Mouse (Mus musculus) CH12.LX (cell line): ENCODE data around the gene Gtf2ird2. TPM values are rescaled to one million over a fixed set of nuclear protein-coding genes. Genes with fewer than 3 reads are reported as not detected.

ENCODE experiments used
- DNase-seq: peaks from one replicate; pipeline ENCODE4 v3.0.0-alpha.2; 2013; ENCODE audit errors: extremely low read depth
- H3K27ac ChIP-seq: 2 replicates; pipeline ENCODE4 v1.5.1; 2012; ENCODE audit warnings: low read depth, mild to moderate bottlenecking, control low read depth, moderate library complexity; ENCODE audit not compliant: insufficient read depth
- H3K27me3 ChIP-seq: replicated peaks from 2 replicates; pipeline ENCODE3; 2012; ENCODE audit warnings: inconsistent platforms
- H3K36me3 ChIP-seq, 2 experiments: replicated peaks in 1 of 2; 2 replicates each; pipeline versions ENCODE3 to v1.6.1; 2012; ENCODE audit warnings: inconsistent platforms in 1 of 2, low read length in 1 of 2, mild to moderate bottlenecking in 1 of 2, mixed read lengths in 1 of 2, moderate library complexity in 1 of 2; ENCODE audit not compliant: control insufficient read depth in 1 of 2, insufficient read depth in 1 of 2
- H3K4me1 ChIP-seq, 2 experiments: 2 replicates each; pipeline ENCODE4 v1.6.1; 2012; ENCODE audit warnings: inconsistent platforms in 1 of 2, moderate library complexity in 1 of 2; ENCODE audit not compliant: insufficient read depth in 2 of 2, control insufficient read depth in 1 of 2
- H3K4me2 ChIP-seq: 2 replicates; pipeline ENCODE4 v1.6.1; 2012; ENCODE audit warnings: low read depth, mild to moderate bottlenecking, control low read depth; ENCODE audit not compliant: poor library complexity, insufficient read depth, severe bottlenecking
- H3K4me3 ChIP-seq, 3 experiments: fragments of 150-350 bp in 1 of 3; sonication (generic) in 1 of 3; replicated peaks in 1 of 3; 2 replicates each; pipeline versions ENCODE3 to v1.5.1; 2011 to 2012; ENCODE audit warnings: low read depth in 2 of 3, low read length in 2 of 3, mild to moderate bottlenecking in 2 of 3, moderate library complexity in 2 of 3, control low read depth in 1 of 3, improper control_type of control experiment in 1 of 3, inconsistent platforms in 1 of 3, mixed read lengths in 1 of 3; ENCODE audit not compliant: poor library complexity in 1 of 3
- H3K79me2 ChIP-seq: replicated peaks from 2 replicates; pipeline ENCODE4 v1.6.1; 2012; ENCODE audit warnings: mild to moderate bottlenecking, moderate library complexity; ENCODE audit not compliant: control insufficient read depth, poor library complexity, insufficient read depth, severe bottlenecking; ENCODE audit errors: extremely low read depth
- H3K9ac ChIP-seq: 2 replicates; pipeline ENCODE4 v1.6.1; 2012; ENCODE audit warnings: low read depth, mild to moderate bottlenecking, control low read depth, moderate library complexity; ENCODE audit not compliant: insufficient read depth
- H3K9me3 ChIP-seq: replicated peaks from 2 replicates; pipeline ENCODE3; 2012; ENCODE audit warnings: low read length, inconsistent platforms, mixed read lengths
- BHLHE40 ChIP-seq: IDR thresholded peaks from 2 replicates; pipeline ENCODE4 v1.6.1; 2011; ENCODE audit warnings: mild to moderate bottlenecking, low read depth, low read length, improper control_type of control experiment
- CHD2 ChIP-seq: IDR thresholded peaks from 2 replicates; pipeline ENCODE4 v1.6.1; 2011; ENCODE audit warnings: low read length, improper control_type of control experiment
- CTCF ChIP-seq, 2 experiments: IDR thresholded peaks in 1 of 2; conservative IDR thresholded peaks in 1 of 2; 2 replicates each; pipeline ENCODE4 v1.5.1; 2011 to 2012; ENCODE audit warnings: low read depth in 2 of 2, low read length in 2 of 2, improper control_type of control experiment in 1 of 2, inconsistent platforms in 1 of 2, mild to moderate bottlenecking in 1 of 2, moderate library complexity in 1 of 2
- E2F4 ChIP-seq: IDR thresholded peaks from 2 replicates; pipeline ENCODE4 v1.6.1; 2011; ENCODE audit warnings: low read depth, low read length, improper control_type of control experiment; ENCODE audit not compliant: insufficient replicate concordance
- ELF1 ChIP-seq: IDR thresholded peaks from 2 replicates; pipeline ENCODE4 v1.6.1; 2014; ENCODE audit warnings: low read depth, mild to moderate bottlenecking, inconsistent platforms, low read length, improper control_type of control experiment
- EP300 ChIP-seq: IDR thresholded peaks from 2 replicates; pipeline ENCODE4 v1.6.1; 2011; ENCODE audit warnings: low read length, improper control_type of control experiment
- GABPA ChIP-seq: IDR thresholded peaks from 2 replicates; pipeline ENCODE4 v1.6.1; 2012; ENCODE audit warnings: low read depth, low read length, improper control_type of control experiment, inconsistent platforms; ENCODE audit not compliant: insufficient replicate concordance
- HCFC1 ChIP-seq: IDR thresholded peaks from 2 replicates; pipeline ENCODE4 v1.6.1; 2012; ENCODE audit warnings: low read depth, mild to moderate bottlenecking, inconsistent platforms, low read length, improper control_type of control experiment
- JUND ChIP-seq: conservative IDR thresholded peaks from 2 replicates; pipeline ENCODE4 v1.6.1; 2011; ENCODE audit warnings: low read depth, low read length, improper control_type of control experiment
- KAT2A ChIP-seq: IDR thresholded peaks from 2 replicates; pipeline ENCODE4 v1.6.1; 2012; ENCODE audit warnings: low read length, improper control_type of control experiment, inconsistent platforms; ENCODE audit not compliant: insufficient replicate concordance
- MAX ChIP-seq: IDR thresholded peaks from 2 replicates; pipeline ENCODE4 v1.6.1; 2011; ENCODE audit warnings: low read length, improper control_type of control experiment
- MAZ ChIP-seq: IDR thresholded peaks from 2 replicates; pipeline ENCODE4 v1.6.1; 2012; ENCODE audit warnings: low read depth, mild to moderate bottlenecking, inconsistent platforms, low read length, improper control_type of control experiment, moderate library complexity
- MEF2A ChIP-seq: IDR thresholded peaks from 2 replicates; pipeline ENCODE4 v1.6.1; 2014; ENCODE audit warnings: low read depth, mild to moderate bottlenecking, inconsistent platforms, low read length, improper control_type of control experiment, borderline replicate concordance
- MXI1 ChIP-seq: IDR thresholded peaks from 2 replicates; pipeline ENCODE4 v1.6.1; 2011; ENCODE audit warnings: mild to moderate bottlenecking, low read depth, low read length, improper control_type of control experiment
- MYC ChIP-seq: IDR thresholded peaks from 2 replicates; pipeline ENCODE4 v1.6.1; 2011; ENCODE audit warnings: low read depth, mild to moderate bottlenecking, improper control_type of control experiment, low read length
- NELFE ChIP-seq: IDR thresholded peaks from 2 replicates; pipeline ENCODE4 v1.6.1; 2011; ENCODE audit warnings: low read depth, low read length, improper control_type of control experiment
- NRF1 ChIP-seq: IDR thresholded peaks from 2 replicates; pipeline ENCODE4 v1.6.1; 2014; ENCODE audit warnings: low read depth, mild to moderate bottlenecking, inconsistent platforms, low read length, improper control_type of control experiment, moderate library complexity
- POLR2A ChIP-seq: IDR thresholded peaks from 2 replicates; pipeline ENCODE4 v1.6.1; 2011; ENCODE audit warnings: low read depth, mild to moderate bottlenecking, improper control_type of control experiment, low read length
- POLR2AphosphoS2 ChIP-seq: IDR thresholded peaks from 2 replicates; pipeline ENCODE4 v1.6.1; 2011; ENCODE audit warnings: low read depth, low read length, improper control_type of control experiment
- RAD21 ChIP-seq: IDR thresholded peaks from 2 replicates; pipeline ENCODE4 v1.6.1; 2011; ENCODE audit warnings: low read depth, mild to moderate bottlenecking, low read length, improper control_type of control experiment, moderate library complexity
- SMC3 ChIP-seq: IDR thresholded peaks from 2 replicates; pipeline ENCODE4 v1.6.1; 2011; ENCODE audit warnings: low read depth, low read length, improper control_type of control experiment
- TBP ChIP-seq: conservative IDR thresholded peaks from 2 replicates; pipeline ENCODE4 v1.6.1; 2011; ENCODE audit warnings: low read depth, low read length, improper control_type of control experiment
- TCF12 ChIP-seq: IDR thresholded peaks from 2 replicates; pipeline ENCODE4 v1.6.1; 2014; ENCODE audit warnings: low read depth, mild to moderate bottlenecking, inconsistent platforms, low read length, improper control_type of control experiment
- UBTF ChIP-seq: IDR thresholded peaks from 2 replicates; pipeline ENCODE4 v1.6.1; 2012; ENCODE audit warnings: low read depth, mild to moderate bottlenecking, inconsistent platforms, low read length, improper control_type of control experiment, moderate library complexity
- USF1 ChIP-seq: IDR thresholded peaks from 2 replicates; pipeline ENCODE4 v1.6.1; 2014; ENCODE audit warnings: low read depth, mild to moderate bottlenecking, inconsistent platforms, low read length, improper control_type of control experiment
- USF2 ChIP-seq: conservative IDR thresholded peaks from 2 replicates; pipeline ENCODE4 v1.6.1; 2011; ENCODE audit warnings: low read depth, low read length, improper control_type of control experiment
- ZC3H11A ChIP-seq: IDR thresholded peaks from 2 replicates; pipeline ENCODE4 v1.6.1; 2012; ENCODE audit warnings: low read depth, mild to moderate bottlenecking, inconsistent platforms, low read length, improper control_type of control experiment
- ZNF384 ChIP-seq: IDR thresholded peaks from 2 replicates; pipeline ENCODE4 v1.6.1; 2012; ENCODE audit warnings: low read depth, low read length, improper control_type of control experiment, inconsistent platforms
- dilution Hi-C: fragments of 300-500 bp; cut with MboI; formaldehyde crosslinking; loops from 2 replicates; pipeline ENCODE4 v1.14.3; 2020; ENCODE audit warnings: low sequenced_read_pairs; ENCODE audit not compliant: extremely low pct_unique_long_range_greater_than_20kb, extremely low pct_ligation_motif_present
- in situ Hi-C: fragments of 300-500 bp; cut with MboI; formaldehyde crosslinking; loops from 3 replicates; pipeline ENCODE4 v1.14.3; 2019; ENCODE audit warnings: low sequenced_read_pairs, low pct_ligation_motif_present, low pct_unique_long_range_greater_than_20kb, mixed read lengths
- polyA plus RNA-seq: library from polyadenylated mRNA; unstranded; fragments of >175 nt; gene quantifications from 2 replicates; pipeline ENCODE4 v1.2.1, GENCODE M21; 2012; ENCODE audit warnings: low read depth; ENCODE audit not compliant: insufficient read length
- total RNA-seq, 2 experiments: library from RNA; depleted of rRNA; stranded (reverse); fragments of 300-350 nt in 1 of 2; fragments of >200 nt in 1 of 2; gene quantifications; 2 replicates each; pipeline ENCODE4 v1.2.3; 2012 to 2014

Gtf2ird2 gene
- total RNA-seq (2012; rRNA removed) (4.4 and 4.7 TPM in 2 replicates), total RNA-seq (2014; rRNA removed) (1.9 and 3.0 TPM in 2 replicates), polyA plus RNA-seq (6.8 and 9.7 TPM in 2 replicates)

DNA sequence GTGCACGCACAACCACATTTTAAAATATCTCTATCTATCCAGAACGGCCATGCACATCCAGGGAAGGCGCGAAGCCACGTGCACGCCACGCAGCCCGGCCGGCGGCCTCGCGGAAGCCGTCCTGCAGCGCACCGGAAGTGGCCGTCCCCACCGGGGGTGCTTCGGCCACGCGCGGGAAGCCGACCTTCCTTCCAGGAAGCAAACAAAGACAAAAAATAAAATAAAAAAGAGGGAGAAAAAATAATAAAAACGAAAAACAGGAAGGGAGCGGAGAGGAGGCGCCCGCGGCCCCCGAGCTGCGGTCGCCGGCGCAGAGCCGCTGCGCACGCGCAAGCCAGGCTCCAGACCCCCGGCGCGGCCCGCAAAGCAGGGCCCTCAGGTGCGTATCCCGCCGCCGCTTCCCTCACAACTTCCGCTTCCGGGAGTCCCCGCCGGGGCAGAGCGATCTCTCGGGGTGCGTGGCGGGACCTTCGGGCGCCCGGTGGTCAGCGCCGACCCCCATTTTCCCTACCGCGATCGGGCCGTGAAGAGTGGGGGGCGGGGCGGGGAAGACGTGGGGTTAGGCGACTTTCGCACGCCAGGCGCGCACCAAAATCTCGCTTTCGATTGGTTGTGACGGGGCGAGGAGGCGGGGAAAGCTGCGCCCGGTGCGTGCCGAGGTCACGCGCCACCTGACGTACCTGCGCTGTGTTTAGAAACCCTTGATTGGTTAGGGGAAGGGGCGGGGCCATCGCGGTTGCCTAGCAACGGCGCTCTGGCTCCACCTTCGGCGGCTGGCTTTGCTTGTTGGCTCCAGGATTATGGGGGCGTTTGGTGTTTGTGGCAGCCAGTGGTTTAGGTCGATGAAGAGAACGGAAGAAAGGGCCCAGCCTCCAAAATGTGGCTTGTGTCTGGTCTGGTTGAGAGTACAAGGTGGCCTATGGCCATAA, at the start of gene Gtf2ird2:
Gene Gtf2ird2 (plus strand): TSS at position 140 of the 929 bp plus-strand sequence.
- H3K79me2 ChIP-seq: no peaks in the 10 kb centered on the region
- dilution Hi-C loops: no loop called here
- peak; percentile 98 for DNase-seq

DNA sequence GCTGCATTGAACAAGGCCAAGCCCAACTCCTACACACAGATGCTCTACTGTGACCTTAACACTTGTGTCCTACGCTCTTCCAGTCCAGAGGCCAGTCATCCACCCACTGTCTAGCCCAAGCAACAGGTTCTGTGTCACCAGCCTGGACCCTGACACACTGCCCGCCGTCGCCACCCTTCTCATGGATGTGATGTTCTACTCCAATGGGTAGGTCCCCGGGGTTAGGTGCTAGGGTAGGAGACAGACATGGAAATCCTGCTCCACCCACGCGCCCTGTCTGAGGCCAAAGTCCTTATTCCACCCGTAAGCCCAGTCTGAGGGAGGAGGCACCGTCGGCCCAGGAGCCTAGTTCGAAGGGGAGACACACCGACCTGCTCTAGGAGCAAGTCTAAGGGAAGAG, 47.8 kb upstream of the Gtf2ird2 start:
- Histone ChIP-seq H3K4me3 (no peak overlapping the region), H3K9ac (no peak overlapping the region), H3K4me2 (no peak overlapping the region), H3K27me3 (no peaks in the 10 kb centered on the region), H3K9me3 (peaks cover 23% of the 10 kb centered on the region), H3K4me1 (peaks cover 7 to 52% of the 10 kb centered on the region in 2 experiments), H3K79me2 (no peaks in the 10 kb centered on the region), H3K36me3 (peaks cover 5 to 31% of the 10 kb centered on the region in 2 experiments), H3K27ac (no peak overlapping the region)
- TF ChIP-seq MAX (no peak), E2F4 (no peak), UBTF (no peak), POLR2AphosphoS2 (no peak), TCF12 (no peak), EP300 (no peak), RAD21 (no peak), USF2 (no peak), JUND (no peak), NRF1 (no peak), ZNF384 (no peak), MXI1 (no peak), KAT2A (no peak), TBP (no peak), MAZ (no peak), MYC (no peak), CHD2 (no peak), ZC3H11A (no peak)
- dilution Hi-C loops: no loop called here
- in situ Hi-C loops: no loop called here
- no peak for DNase-seq

More for the DNA sequence above, at the start of gene Gtf2ird2:
- Histone ChIP-seq H3K27ac (peak within 1 kb of the TSS; percentile 52; the same call in 1 of the 2 replicates), H3K4me3 (peak within 1 kb of the TSS; percentile 49 to 79 (median 66)), H3K4me2 (peak within 1 kb of the TSS; percentile 74), H3K9me3 (peaks cover 6% of the 10 kb centered on the region), H3K4me1 (peaks cover 2 to 36% of the 10 kb centered on the region in 2 experiments; a peak in 3 of 4 replicates), H3K9ac (peak within 1 kb of the TSS; percentile 94), H3K27me3 (no peaks in the 10 kb centered on the region), H3K36me3 (no peaks in the 10 kb centered on the region)
- TF ChIP-seq RAD21 (no peak), MAX (peak; percentile 99), NELFE (0 out of 2 replicates have a peak, but pooled peaks have one; percentile 68), MEF2A (0 out of 2 replicates have a peak, but pooled peaks have one; percentile 42), MXI1 (peak; percentile 93), HCFC1 (peak; percentile 63), ELF1 (peak; percentile 85), CHD2 (peak; percentile 76), TBP (0 out of 2 replicates have a peak, but pooled peaks have one; percentile 21), USF2 (peak; percentile 50; the same call in 1 of the 2 replicates), USF1 (peak; percentile 88), NRF1 (peak; percentile 89), MYC (peak; percentile 99), POLR2A (peak; percentile 72), CTCF (conservative IDR thresholded peaks at IDR 0.05 in 1 of 2, IDR thresholded peaks at IDR 0.05 in 1 of 2; ENCODE audit: low read depth in 2 of 2, low read length in 2 of 2) (no peak), SMC3 (no peak), KAT2A (0 out of 2 replicates have a peak, but pooled peaks have one; percentile 63), BHLHE40 (peak; percentile 98), GABPA (no peak)
- in situ Hi-C loops: loop anchor here (5.0 kb wide), 2 partner anchors 158 to 308 kb away; no protein-coding TSS in a partner anchor
